Mouse (Mus musculus) bone marrow, adult 2 months (tissue): ENCODE results near the gene Rhoj. TPM values are rescaled to one million over a fixed set of nuclear protein-coding genes. Genes with fewer than 3 reads are reported as not detected.

Experiments used
- H3K27ac ChIP-seq: fragments of 200-500 bp; 2 replicates; pipeline ENCODE4 v1.5.1; 2012; ENCODE audit warnings: low read depth, mild to moderate bottlenecking, control low read depth, inconsistent platforms, low read length; ENCODE audit not compliant: control insufficient read depth, poor library complexity, insufficient read depth
- H3K4me1 ChIP-seq: fragments of 200-500 bp; 2 replicates; pipeline ENCODE4 v1.6.1; 2011; ENCODE audit warnings: low read length; ENCODE audit not compliant: control insufficient read depth, insufficient read depth
- H3K4me3 ChIP-seq: fragments of 200-500 bp; replicated peaks from 2 replicates; pipeline ENCODE3; 2011; ENCODE audit warnings: mild to moderate bottlenecking, low read depth, low read length, control low read depth; ENCODE audit not compliant: control insufficient read depth
- CTCF ChIP-seq: fragments of 200-500 bp; IDR thresholded peaks from 2 replicates; pipeline ENCODE4 v1.5.1; 2011; ENCODE audit warnings: low read length, control low read depth; ENCODE audit not compliant: control insufficient read depth, insufficient read depth
- POLR2A ChIP-seq: fragments of 200-500 bp; IDR thresholded peaks from 2 replicates; pipeline ENCODE4 v1.6.1; 2011; ENCODE audit warnings: low read depth, mild to moderate bottlenecking, control low read depth, low read length, borderline replicate concordance; ENCODE audit not compliant: control insufficient read depth
- WGBS: fragments of 180-500 bp; shearing (Covaris S2); methylation state at CpG from one replicate; pipeline ENCODE4 v1.1.7; 2018; 5-methylcytosine and 5-hydroxymethylcytosine counted together
- polyA plus RNA-seq: library from polyadenylated mRNA; stranded (reverse); fragments of >200 nt; gene quantifications from 2 replicates; pipeline ENCODE4 v1.2.4, GENCODE M21; 2011; ENCODE audit warnings: low replicate concordance; ENCODE audit not compliant: missing spikeins, insufficient read depth, insufficient read length

The Rhoj gene
- polyA plus RNA-seq, 1 experiment = 6.4 TPM

GRCm38 (mm10) chr12:75357781-75358180 lies 49.7 kb downstream of the Rhoj start:
- 73% methylated on average over 4 of the region's 4 CpGs for WGBS
- TF ChIP-seq CTCF = no peak
- TF ChIP-seq POLR2A = no peak
- H3K27ac ChIP-seq = no peak overlapping the region
- H3K4me3 ChIP-seq = no peak overlapping the region
- no peaks in the 10 kb centered on the region for H3K4me1 ChIP-seq

GRCm38 (mm10) chr12:75358714-75359113 lies 50.6 kb downstream of the Rhoj start:
- H3K4me1 ChIP-seq = no peaks in the 10 kb centered on the region
- WGBS = 86% methylated on average over 4 of the region's 4 CpGs

GRCm38 (mm10) chr12:75359500-75359899 lies 51.4 kb downstream of the Rhoj start:
- no peak overlapping the region for H3K27ac ChIP-seq
- no peaks in the 10 kb centered on the region for H3K4me1 ChIP-seq
- no peak for TF ChIP-seq CTCF
- TF ChIP-seq POLR2A = no peak
- 76% methylated on average over 2 of the region's 2 CpGs for WGBS
- H3K4me3 ChIP-seq = no peak overlapping the region

More at GRCm38 (mm10) chr12:75358714-75359113, 50.6 kb downstream of the Rhoj start:
- no peak for TF ChIP-seq CTCF
- TF ChIP-seq POLR2A = no peak
- no peak overlapping the region for H3K27ac ChIP-seq
- no peak overlapping the region for H3K4me3 ChIP-seq

- WGBS = 70% methylated on average over 5 of the region's 5 CpGs
- Histone ChIP-seq H3K4me3 (no peak overlapping the region), H3K27ac (no peak overlapping the region), H3K4me1 (no peaks in the 10 kb centered on the region)
- no peak for TF ChIP-seq CTCF
- no peak for TF ChIP-seq POLR2A
Observed at GRCm38 (mm10) chr12:75359921-75360482, 51.9 kb downstream of the Rhoj start.

GRCm38 (mm10) chr12:75362456-75362855 lies 54.3 kb downstream of the Rhoj start:
- TF ChIP-seq CTCF (no peak), POLR2A (no peak)
- H3K27ac ChIP-seq = no peak overlapping the region
- WGBS = 91% methylated on average over 16 of the region's 16 CpGs
- H3K4me3 ChIP-seq = no peak overlapping the region
- no peaks in the 10 kb centered on the region for H3K4me1 ChIP-seq

- no peak for TF ChIP-seq CTCF
- TF ChIP-seq POLR2A = no peak
- H3K27ac ChIP-seq = no peak overlapping the region
- no peaks in the 10 kb centered on the region for H3K4me1 ChIP-seq
- no peak overlapping the region for H3K4me3 ChIP-seq
- WGBS = 92% methylated on average over 4 of the region's 4 CpGs
Observed at GRCm38 (mm10) chr12:75364416-75364815, 56.3 kb downstream of the Rhoj start.

GRCm38 (mm10) chr12:75365621-75366124 lies 57.6 kb downstream of the Rhoj start:
- 83% methylated on average over 14 of the region's 14 CpGs for WGBS
- Histone ChIP-seq H3K4me3 (no peak overlapping the region), H3K4me1 (no peaks in the 10 kb centered on the region), H3K27ac (no peak overlapping the region)
- TF ChIP-seq POLR2A (no peak), CTCF (no peak)

- Histone ChIP-seq H3K27ac (no peak overlapping the region), H3K4me3 (no peak overlapping the region), H3K4me1 (no peaks in the 10 kb centered on the region)
- TF ChIP-seq CTCF (no peak), POLR2A (no peak)
- WGBS = 88% methylated on average over 6 of the region's 6 CpGs
Observed at GRCm38 (mm10) chr12:75367371-75367770, 59.2 kb downstream of the Rhoj start.

GRCm38 (mm10) chr12:75368527-75368926 lies 60.4 kb downstream of the Rhoj start:
- 86% methylated on average over 5 of the region's 5 CpGs for WGBS
- TF ChIP-seq CTCF = no peak
- no peak for TF ChIP-seq POLR2A
- no peak overlapping the region for H3K27ac ChIP-seq
- H3K4me1 ChIP-seq = no peaks in the 10 kb centered on the region
- H3K4me3 ChIP-seq = no peak overlapping the region
